Mouse (Mus musculus) myocyte (in vitro differentiated cells): ENCODE results near the gene Bbs9.

ENCODE experiments used
- E2F4 ChIP-seq: IDR thresholded peaks from one replicate; pipeline ENCODE4 v1.6.1; 2011; ENCODE audit warnings: mild to moderate bottlenecking, control low read depth, moderate library complexity; ENCODE audit not compliant: insufficient read depth
- MAX ChIP-seq: IDR thresholded peaks from one replicate; pipeline ENCODE4 v1.6.1; 2011; ENCODE audit warnings: low read depth, mild to moderate bottlenecking, control low read depth
- MYOD1 ChIP-seq, 3 experiments: IDR thresholded peaks; one replicate each; pipeline ENCODE4 v1.6.1; 2011; ENCODE audit warnings: control low read depth in 2 of 3, low read depth in 2 of 3, mild to moderate bottlenecking in 2 of 3, moderate library complexity in 1 of 3; ENCODE audit not compliant: insufficient read length in 2 of 3, control insufficient read depth in 1 of 3
- MYOG ChIP-seq, 3 experiments: IDR thresholded peaks; one replicate each; pipeline ENCODE4 v1.6.1; 2011; ENCODE audit warnings: control low read depth in 2 of 3, low read depth in 2 of 3, mild to moderate bottlenecking in 2 of 3; ENCODE audit not compliant: insufficient read length in 2 of 3, control insufficient read depth in 1 of 3, insufficient read depth in 1 of 3
- POLR2A ChIP-seq: IDR thresholded peaks from one replicate; pipeline ENCODE4 v1.6.1; 2011; ENCODE audit warnings: low read depth, mild to moderate bottlenecking, control low read depth, moderate library complexity; ENCODE audit not compliant: insufficient read length
- POLR2AphosphoS2 ChIP-seq: IDR thresholded peaks from one replicate; pipeline ENCODE4 v1.6.1; 2011; ENCODE audit warnings: low read depth, control low read depth; ENCODE audit not compliant: insufficient read length
- REST ChIP-seq: IDR thresholded peaks from one replicate; pipeline ENCODE4 v1.6.1; 2011; ENCODE audit warnings: mild to moderate bottlenecking, control low read depth, moderate library complexity; ENCODE audit not compliant: insufficient read depth, insufficient read length
- SRF ChIP-seq: IDR thresholded peaks from one replicate; pipeline ENCODE4 v1.6.1; 2011; ENCODE audit warnings: low read depth; ENCODE audit not compliant: control insufficient read depth, insufficient read length
- TCF12 ChIP-seq: IDR thresholded peaks from one replicate; pipeline ENCODE4 v1.6.1; 2011; ENCODE audit warnings: mild to moderate bottlenecking, control low read depth; ENCODE audit not compliant: poor library complexity, insufficient read depth, severe bottlenecking
- TCF3 ChIP-seq: IDR thresholded peaks from one replicate; pipeline ENCODE4 v1.6.1; 2011; ENCODE audit warnings: low read depth, control low read depth; ENCODE audit not compliant: insufficient read length
- USF1 ChIP-seq: IDR thresholded peaks from one replicate; pipeline ENCODE4 v1.6.1; 2011; ENCODE audit warnings: low read depth, mild to moderate bottlenecking, control low read depth, moderate library complexity

DNA sequence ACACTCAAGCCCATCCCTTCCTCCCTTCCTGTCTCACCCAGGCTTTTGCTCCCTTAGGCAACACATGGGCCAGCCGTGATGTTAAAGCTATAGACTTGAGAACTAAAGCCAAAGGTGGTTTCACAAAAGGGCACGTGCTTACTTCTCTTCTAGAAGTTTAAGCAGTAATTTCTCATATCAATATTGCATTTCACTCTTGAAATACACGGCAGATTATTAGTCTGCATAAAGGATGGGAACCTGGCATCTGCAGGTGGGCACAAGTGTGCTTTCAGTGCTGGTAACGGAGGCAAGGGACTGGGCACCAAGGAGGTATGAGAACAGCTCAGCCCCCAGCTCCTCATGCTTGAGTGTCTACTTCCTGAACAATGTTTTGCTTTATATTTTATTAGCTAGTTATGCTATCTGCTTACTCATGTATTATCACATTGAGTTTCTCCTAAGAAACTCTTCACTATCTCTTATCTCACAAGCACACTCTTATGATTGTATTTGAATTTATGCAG lies 334.2 kb downstream of the Bbs9 start:
- TF ChIP-seq POLR2A: no peak
- TF ChIP-seq MYOG (IDR thresholded peaks at IDR 0.05; ENCODE audit: control insufficient read depth in 1 of 3, insufficient read depth in 1 of 3, insufficient read length in 2 of 3, low read depth in 2 of 3): no peak
- TF ChIP-seq TCF12: no peak
- no peak for TF ChIP-seq SRF
- no peak for TF ChIP-seq MAX
- no peak for TF ChIP-seq USF1
- no peak for TF ChIP-seq TCF3
- no peak for TF ChIP-seq POLR2AphosphoS2
- no peak for TF ChIP-seq REST
- no peak for TF ChIP-seq E2F4
- no peak for TF ChIP-seq MYOD1 (IDR thresholded peaks at IDR 0.05; ENCODE audit: control insufficient read depth in 1 of 3, insufficient read length in 2 of 3, low read depth in 2 of 3)
